Mouse (Mus musculus) stomach, postnatal 0 days (tissue): ENCODE data around the gene Pcsk5.

ENCODE experiments used
- CTCF ChIP-seq: IDR thresholded peaks from 2 replicates; pipeline ENCODE4 v1.5.1; 2016; ENCODE audit warnings: antibody characterized with exemption, low read depth, mild to moderate bottlenecking, moderate library complexity
- EP300 ChIP-seq: optimal IDR thresholded peaks from 2 replicates; pipeline ENCODE3; 2016; ENCODE audit warnings: antibody characterized with exemption

GRCm38 (mm10) chr19:17428561-17428914, 408.9 kb downstream of the Pcsk5 start:
- TF ChIP-seq CTCF, result no peak
- TF ChIP-seq EP300, result no peak
